Mouse (Mus musculus): ENCODE measurements around the gene Tbc1d1.
A peak's percentile ranks its signal among the peaks of the same experiment; 100 is the strongest.

Gene Tbc1d1

DNA sequence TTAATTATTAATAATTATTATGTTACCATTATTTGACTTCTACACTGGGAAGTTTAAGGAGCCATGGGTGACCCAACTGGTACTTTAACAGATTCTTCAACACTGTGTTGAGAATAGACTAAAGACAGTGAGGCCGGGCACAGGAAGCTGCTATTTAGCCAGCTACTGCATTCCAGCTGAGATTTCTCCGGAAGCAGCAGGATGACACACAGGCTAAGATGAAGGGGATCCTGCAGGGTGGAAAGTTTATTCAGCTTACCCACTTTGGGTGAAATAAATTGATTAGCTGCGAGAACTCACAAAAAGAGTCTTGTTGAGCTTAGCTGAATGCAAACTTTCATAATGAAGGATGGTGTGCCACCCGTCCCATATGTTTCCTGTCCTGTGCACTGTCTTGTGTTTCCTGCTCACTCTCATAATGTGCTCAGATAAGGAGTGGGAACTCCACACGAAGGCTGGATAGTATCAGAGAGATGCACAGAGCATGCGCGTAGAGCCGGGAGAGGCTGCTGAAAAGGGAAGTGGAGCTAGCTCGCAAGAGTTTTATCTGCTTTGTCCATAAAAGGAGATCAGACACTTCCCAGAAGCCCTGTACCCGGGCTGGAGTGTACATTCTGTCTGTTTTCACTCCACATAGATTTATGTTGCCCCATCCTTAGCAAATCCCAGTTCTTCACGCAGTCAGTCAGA, at the start of gene Tbc1d1:
Gene Tbc1d1, plus strand, starts transcription at position 445 of the 690 bp plus-strand sequence.
- DNase-seq (ENCODE audit: low spot score in 2 of 2), result peak; percentile 42 to 53

DNA sequence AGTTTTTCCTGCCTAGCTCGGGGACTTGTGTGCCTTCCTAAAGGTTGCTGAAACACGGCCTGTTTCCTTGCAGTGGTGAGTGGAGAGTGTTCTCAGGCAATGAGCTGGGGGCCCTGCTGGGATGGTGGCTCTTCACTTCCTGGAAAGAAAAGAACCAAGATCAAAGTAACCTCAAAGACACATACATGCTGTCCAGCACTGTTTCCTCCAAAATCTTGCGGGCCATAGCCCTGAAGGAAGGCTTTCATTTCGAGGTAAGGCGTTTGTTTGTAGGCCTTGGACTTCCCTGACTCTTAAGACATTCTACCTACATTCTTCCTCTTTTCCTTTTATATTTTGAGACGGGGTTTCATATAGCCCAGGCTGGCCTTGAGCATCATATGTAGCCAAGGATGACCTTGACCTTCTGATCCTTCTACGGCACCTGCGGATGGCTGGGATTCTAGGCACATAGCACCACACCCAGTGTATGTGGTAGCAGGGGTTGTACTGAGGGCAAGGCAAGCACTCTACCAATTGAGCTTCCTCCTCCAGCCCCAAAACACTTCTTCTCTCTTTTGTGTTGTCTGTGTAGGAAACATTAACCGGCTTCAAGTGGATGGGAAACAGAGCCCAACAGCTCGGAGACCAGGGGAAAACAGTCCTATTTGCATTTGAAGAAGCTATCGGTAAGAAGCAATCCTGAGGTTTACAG, 48.4 kb upstream of the Tbc1d1 start:
- DNase-seq (ENCODE audit: low spot score in 2 of 2), result no peak

DNA sequence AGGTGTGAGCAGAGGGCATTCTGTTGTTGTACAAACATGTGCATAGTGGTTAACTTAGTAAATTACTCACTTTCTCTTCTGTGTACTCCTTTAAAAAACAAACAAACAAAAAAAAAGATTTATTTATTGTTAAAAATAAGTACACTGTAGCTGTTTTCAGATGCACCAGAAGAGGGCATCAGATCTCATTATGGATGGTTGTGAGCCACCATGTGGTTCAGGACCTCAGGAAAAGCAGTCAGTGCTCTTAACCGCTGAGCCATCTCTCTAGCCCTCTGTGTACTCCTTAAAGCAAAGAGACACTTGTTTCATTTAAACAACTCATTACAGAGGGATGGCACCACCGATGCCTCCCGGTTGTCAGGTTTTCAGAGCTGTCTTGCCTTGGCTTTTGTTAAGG, 46.9 kb upstream of the Tbc1d1 start:
- DNase-seq (ENCODE audit: low spot score in 2 of 2), result no peak

DNA sequence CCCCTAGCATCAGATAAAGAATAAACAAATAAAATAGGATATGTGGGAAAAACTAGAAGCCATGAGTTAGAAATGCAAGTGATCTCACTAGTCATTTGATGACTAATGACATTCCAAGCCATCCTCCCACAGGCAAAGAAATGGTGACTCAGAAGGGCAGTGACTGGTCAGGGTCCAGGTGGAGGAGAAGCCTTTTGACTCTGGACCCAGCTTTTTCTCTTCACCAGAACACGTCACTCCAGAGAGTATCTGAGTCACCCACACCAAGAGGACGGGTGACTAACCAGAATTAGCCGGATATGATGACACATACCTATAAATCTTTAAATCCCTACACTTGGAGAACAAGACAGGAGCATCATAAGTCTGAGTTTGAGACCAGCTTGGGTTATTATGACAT, 43.7 kb upstream of the Tbc1d1 start:
- no peak for DNase-seq (ENCODE audit: low spot score in 2 of 2)

DNA sequence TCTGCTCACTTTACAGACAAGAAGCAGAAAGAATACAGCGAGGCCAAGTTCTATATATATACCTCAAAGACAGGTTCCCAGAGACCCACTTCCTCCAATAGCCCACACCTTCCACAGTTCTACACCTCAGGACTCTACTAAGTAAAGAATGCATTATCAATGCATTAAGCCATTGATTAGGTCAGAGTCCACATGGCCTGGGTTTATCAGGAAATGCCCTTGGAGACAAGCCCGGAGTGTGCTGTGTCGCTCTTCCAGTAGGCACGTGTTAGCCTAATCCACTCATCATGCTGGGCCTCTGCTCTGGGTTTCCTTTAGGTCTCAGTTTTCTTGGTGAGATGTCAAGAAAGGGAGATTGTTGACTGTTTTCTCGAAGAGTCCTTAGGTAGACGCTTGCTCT, 41.9 kb upstream of the Tbc1d1 start:
- no peak for DNase-seq (ENCODE audit: low spot score in 2 of 2)

DNA sequence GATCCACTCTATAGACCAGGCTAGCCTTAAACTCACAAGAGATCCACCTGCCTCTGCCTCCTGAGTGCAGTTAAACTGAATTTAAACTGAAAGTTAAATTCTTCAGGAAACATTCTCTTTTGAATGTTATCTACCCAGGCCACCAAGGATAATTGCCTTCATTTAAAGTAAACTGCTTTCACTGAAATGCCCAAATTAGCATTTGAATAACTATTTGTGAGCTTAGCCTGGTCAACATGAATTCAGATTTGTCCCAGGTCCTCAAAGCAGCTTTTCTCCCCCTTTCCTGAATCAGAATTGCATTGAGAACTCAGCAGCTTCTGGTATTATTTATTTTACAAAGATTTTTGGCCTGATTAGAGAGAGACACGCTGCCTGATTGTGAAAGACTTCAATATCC, 38.9 kb upstream of the Tbc1d1 start:
- no peak for DNase-seq (ENCODE audit: low spot score in 2 of 2)

DNA sequence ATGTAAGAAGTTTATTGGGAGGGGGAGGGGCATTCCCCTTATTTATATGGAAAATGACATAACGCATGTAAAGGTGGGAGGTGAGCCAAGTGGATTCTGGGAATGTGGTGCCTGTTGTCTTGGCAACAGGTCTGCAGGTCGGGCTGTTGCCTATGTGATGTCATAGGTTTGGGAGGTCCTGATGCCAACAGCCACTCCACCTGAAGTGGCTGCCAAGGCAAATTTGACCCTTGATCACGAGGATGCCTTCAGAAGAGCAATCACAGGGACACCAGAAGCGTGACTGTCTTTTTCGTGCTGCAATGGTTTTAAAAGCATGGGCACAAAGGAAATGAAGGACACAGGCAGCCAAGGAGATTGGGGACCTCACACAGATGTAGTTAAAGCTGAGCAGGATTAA, 30.3 kb upstream of the Tbc1d1 start:
- no peak for DNase-seq (ENCODE audit: low spot score in 2 of 2)

DNA sequence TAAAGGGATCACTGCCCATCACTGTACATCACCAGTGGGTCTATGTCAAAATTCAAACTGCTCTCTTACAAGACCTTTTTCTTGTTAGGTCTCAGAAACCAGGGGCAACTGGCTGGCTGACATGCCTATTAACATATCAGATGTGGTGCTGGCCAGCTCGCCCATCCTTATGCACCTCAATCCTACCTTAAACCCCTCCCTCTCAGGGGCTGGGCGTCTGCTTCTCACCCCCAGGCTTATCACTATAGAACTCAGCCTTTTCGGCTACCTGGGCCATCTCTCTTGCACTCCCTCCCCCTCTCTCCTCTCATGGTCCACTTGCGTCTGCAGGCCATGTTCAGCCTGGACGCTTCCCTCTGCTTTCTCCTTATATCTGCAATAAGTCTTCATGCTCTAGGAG, 24.6 kb upstream of the Tbc1d1 start:
- DNase-seq (ENCODE audit: low spot score in 2 of 2), result no peak

DNA sequence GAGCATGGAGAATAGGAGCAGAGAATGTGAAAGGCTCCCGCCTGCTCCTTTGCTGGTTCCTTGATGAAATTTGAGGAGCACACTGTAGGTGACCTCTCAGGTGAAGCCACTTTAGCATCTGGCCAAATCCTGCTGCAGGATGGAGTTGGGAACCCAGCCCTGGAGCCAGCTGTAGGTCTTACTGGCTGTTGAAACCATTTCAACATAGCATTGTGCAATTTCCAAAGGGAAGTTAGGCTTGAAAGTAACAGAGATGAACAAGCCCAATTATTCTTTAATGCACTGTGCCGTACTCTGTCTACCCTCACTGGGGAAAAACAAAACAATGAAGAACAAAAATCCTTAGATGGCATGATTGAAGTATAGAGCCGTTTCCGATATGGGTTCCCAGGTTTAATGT, 22.2 kb upstream of the Tbc1d1 start:
- DNase-seq (ENCODE audit: low spot score in 2 of 2), result no peak

DNA sequence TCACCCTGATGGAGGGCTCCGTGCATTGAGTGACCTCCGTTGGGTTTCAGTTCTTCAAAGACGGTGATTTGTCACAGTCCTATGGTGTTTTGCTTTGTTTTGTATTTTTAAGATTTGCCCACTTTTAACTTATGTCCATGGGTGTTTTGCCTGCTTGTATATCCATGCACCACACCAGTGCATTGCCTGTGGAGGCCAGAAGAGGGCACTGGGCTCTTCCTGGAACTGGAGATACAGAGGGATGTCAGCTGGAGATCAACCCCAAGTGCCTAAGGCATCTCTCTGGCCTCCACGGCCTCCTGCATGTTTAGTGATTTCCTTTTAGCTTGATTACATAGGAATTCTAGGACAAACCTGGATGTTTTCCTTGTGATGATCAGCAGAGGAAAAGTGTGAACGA, 19.8 kb upstream of the Tbc1d1 start:
- DNase-seq (ENCODE audit: low spot score in 2 of 2), result no peak

DNA sequence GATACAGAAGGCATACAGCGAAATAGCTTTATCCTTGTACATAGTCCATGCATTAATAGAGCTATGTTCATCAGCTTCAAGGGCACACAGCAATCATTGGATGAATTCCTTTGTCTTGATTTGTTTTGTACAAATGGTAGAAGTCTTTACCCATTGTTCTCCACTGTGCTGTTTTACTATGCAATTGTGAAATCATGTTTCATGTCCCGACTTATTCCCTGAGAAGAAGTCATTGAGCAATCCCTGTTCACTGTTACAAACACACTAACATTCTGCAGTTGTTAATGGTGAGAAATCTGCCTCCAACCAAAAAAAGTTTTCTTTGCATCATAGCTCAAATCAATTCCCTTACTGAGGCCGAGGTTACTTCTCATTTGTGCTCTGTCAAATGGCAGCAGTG, 15.9 kb upstream of the Tbc1d1 start:
- no peak for DNase-seq (ENCODE audit: low spot score in 2 of 2)

DNA sequence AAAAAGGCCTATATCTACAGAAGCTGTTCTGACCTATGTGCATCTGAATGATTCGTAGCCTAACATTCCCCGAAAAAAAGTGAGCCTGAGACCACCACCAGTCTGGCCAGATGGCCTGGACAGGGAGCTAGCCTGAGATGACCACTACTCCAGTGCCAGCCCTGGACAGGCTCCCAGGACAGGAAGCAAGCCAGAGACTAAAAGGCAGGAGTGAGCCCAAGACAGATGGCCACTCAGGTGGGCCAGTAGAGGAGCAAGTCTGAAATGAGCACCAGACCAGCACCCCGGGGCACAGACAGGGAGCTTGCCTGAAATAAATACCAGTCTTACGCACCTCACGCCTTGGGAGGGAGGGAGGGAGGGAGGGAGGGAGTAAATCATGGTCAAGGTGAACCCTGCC, 11.8 kb upstream of the Tbc1d1 start:
- DNase-seq (ENCODE audit: low spot score in 2 of 2), result no peak

DNA sequence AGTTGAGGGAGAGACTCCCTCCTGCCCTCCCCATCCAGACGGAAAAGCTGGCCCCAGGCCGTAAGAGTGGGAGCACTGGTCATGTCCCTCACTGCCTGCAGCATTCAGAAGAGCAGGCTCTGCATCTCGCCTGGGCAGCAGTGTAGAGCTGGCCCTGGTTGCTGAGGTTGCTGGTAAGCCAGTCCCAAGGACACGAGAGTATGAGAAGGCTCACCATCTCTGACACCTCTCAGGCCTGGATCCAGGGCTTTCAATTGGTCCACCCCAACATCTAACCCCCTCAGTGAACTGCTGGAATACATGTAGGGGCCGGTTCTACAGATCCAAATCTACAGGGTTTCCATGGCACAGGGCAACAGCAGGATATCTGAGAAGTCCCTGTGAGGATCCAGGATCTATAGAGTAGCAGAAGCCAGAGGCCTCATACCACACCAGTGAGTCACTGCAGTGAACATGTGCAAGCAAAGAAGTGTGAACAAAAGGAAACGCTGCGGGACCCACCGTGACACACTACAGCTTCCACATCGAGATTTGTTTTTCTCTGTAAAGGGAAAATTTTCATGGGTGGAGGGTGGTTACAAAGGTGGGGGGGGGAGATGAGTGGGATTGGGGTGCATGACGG, 9.6 kb upstream of the Tbc1d1 start:
- DNase-seq (ENCODE audit: low spot score in 2 of 2), result no peak

DNA sequence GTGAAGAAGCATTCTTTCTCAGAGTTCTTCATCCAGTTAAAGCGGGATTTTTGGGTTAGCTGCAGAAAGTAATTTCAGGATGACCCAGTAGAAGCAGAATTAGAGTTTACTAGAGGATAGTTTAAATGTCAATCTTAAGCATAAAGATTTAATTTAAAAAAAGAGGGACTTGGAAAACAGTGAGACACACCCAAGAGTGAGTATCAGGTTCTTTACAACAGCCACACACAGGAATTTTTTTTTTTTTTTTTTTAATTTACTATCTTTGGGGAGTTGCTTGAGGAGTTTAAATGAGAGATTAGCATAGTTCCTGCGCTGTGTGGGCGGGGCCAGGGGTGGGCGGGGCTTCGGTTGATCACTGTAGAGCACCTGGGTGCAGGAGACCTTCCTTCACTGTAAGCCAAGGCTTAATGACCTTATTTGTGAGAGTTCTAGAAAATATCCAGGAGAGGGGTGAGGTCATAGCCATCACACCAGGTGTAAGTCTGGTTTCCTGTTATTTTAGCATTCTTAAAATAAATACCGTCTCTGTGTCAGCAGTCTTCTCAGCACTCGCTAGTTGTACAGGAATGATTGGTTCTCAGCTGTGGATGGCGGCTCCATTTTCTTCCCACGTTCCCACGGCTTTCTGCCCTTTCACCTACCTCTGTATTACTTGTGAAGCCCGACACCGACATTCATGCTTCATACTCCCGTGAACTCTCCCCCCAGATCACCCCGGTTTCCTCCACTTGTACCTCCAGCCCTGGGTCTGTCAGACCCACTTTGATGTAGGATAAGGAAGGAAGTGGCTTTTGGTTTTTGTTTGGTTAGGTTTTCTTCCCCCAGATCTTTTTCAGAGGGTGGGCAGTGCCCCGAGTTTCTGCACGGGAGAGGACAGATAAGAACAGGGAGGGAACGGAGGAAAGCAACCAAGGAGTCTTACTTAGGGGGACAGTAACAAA, 6.6 kb upstream of the Tbc1d1 start:
- DNase-seq (ENCODE audit: low spot score in 2 of 2), result no peak

DNA sequence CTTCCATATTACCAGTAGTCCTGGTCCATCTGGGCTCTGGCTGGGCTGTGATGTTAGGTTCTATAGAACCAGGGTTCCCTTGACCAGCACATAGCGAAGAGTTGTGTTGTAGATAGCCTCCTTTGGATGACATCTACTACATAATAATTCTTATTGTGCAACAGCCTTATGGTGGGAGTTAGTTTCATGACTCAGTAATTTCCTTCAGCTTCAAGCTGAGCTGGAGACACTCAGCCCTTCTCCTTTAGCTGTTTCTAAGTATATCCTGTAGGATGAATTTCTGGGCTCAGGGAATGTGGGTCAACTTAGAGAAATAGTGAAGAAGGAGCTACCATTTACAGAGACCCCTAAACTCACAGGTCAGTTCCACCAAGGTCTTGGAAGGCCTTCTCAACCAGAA, 2.8 kb upstream of the Tbc1d1 start:
- no peak for DNase-seq (ENCODE audit: low spot score in 2 of 2)

DNA sequence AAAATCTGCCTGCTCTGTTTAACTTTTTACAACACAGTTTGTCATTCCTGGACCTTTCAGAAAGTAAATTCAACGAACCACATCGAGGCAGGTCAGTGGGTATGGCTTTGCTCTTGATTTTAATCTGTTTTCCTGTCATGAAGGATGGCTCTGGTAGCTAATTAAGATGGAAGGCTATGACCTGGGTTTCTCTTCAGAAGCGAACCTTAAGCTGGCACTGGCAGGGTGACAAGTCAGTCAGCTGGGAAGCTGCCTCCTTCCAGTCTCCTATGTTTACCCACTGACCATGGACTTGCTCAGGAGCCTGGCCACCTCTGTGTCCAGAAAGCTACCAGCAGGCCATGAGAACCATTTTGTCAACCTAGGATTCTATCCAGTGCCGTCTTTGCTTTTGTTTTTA, 474 bp downstream of the Tbc1d1 start:
- DNase-seq (ENCODE audit: low spot score in 2 of 2), result no peak

DNA sequence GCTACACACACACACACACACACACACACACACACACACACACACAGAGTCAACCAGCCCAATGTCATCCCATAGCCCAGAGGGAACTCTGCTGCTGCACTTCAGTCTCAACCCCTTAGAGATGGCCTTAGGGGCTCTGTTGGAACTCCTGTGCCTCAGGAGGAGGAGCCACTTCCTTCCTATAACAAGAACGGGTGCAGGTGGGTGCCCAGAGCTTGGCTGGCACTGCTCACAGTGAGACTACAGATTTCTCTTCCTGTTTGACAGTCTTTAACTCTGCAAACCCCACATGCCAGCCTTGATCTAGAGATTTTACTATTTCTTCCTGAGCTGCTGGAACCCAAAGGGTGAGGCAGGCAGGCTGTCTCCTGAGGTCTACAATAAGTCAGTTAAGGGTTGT, 1.8 kb downstream of the Tbc1d1 start:
- no peak for DNase-seq (ENCODE audit: low spot score in 2 of 2)

DNA sequence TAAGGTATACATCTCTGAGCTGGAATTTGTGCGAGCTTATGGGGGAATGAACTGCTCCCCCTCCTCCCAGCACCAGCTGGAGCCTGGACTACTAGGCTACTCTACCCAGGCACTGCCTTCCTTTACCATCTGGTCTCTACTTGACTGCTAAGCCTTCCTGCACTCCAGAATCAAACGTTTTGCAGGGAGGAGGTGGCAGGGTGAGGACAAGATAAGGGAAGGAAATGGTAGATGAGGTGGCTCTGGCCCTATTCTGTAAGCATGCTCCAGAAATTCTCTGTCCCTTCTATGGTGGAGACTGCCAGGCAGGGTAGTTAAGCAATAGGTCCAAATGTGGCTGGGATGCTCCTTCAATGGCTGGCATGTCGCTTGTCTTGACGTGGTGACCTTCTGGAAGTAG, 2.4 kb downstream of the Tbc1d1 start:
- DNase-seq (ENCODE audit: low spot score in 2 of 2), result no peak

DNA sequence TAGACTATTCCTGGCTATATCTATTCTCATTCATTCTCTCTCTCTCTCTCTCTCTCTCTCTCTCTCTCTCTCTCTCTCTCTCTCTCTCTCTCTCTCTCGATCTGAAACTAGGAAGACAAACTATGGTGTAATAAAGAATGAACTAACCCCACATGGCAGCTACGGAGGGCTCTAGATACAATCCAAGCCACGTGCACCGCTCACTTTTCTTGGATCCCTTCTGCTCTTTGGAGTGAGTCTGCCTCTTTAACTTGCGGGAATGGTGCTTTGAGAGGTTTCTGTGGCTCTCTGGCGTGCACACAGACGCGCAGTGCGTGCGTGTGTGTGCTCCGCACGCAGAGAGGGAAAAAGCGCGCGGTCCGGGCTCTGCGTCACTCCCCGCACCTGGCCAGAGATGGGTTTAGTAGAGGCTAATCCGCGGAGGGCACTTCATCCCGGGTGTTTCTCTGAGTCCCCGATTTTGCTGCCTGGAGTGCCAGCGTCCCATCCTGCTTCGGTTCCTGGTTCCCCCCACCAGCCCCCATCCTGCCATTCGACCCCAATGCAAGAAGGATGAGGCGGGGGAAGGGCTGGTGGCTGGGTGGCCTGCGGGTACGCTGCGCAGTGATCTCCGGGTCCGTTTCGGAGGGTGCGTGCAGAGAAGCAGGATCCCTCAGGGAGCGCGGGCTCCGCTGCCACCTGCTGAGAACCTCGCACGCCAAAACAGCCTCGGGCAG, 3.1 kb downstream of the Tbc1d1 start:
- peak; percentile 67 for DNase-seq (ENCODE audit: low spot score in 2 of 2)

DNA sequence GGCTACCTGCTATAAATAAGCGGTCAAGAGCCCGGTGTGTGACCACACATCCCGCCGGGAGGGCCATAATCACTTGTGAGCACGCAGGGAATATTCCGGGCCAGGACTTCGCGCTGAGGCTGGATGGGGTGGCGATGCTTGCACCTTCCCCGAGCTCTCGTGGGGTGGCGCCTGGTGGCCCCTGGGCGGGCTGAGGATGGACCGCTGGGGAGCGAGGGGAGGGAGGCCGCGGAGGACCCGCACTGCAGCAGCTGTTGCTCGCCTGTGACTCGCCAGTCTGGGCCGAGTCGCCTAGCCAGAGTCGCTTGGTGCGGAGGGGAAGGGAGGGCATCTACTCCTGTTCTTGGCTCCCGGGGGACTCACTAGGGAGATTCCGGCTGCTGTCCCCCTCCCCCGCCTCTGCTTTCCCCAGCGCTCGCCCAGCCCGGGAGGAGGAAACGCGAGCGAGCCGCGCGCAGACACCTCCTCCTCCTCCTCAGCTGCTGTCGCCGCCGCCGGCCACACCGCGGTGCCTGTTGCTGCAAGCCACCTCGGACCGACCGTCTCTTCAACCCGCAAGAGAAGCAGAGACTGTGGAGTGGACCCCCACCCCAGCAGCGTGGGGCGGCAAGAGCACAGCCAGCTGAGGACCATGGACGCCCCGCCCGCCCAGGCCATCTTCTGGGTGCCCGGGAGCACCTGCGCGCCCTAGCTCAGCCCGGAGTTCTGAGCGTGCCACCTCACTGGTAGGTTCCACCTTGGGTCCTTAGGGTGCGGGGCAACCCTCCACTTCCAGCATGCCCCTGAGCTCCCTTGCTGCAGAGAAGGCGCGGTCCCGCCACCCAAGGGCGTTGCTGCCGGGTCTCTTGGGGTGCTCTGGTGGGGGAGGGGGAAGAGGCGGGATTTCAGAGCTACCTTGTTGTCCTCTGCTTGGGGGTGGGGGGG, 3.9 kb downstream of the Tbc1d1 start:
- peak; percentile 83 to 86 for DNase-seq (ENCODE audit: low spot score in 2 of 2)

Measured in right cerebral cortex, postnatal 10 days (tissue).